Mouse (Mus musculus) testis, adult 2 months (tissue): ENCODE measurements around the gene Olfr521.

ENCODE experiments used
- CTCF ChIP-seq: fragments of 200-500 bp; IDR thresholded peaks from 2 replicates; pipeline ENCODE4 v1.5.1; 2012; ENCODE audit warnings: low read depth, mild to moderate bottlenecking, inconsistent platforms, low read length, moderate library complexity; ENCODE audit not compliant: control insufficient read depth, insufficient read depth, insufficient replicate concordance
- POLR2A ChIP-seq: fragments of 200-500 bp; IDR thresholded peaks from 2 replicates; pipeline ENCODE4 v1.6.1; 2012; ENCODE audit warnings: low read depth, mild to moderate bottlenecking, inconsistent platforms, low read length, moderate library complexity; ENCODE audit not compliant: control insufficient read depth

GRCm38 (mm10) chr7:99811661-99812060 lies 48.4 kb downstream of the Olfr521 start:
- TF ChIP-seq CTCF (no peak), POLR2A (no peak)
